Mouse (Mus musculus): ENCODE measurements at regions not wholly inside any gene's neighbourhood (a gene's known extent, or its start where the extent isn't known, plus 50 kb on each side); places are given as distances from the start of the nearest gene placed in this dataset.

DNA sequence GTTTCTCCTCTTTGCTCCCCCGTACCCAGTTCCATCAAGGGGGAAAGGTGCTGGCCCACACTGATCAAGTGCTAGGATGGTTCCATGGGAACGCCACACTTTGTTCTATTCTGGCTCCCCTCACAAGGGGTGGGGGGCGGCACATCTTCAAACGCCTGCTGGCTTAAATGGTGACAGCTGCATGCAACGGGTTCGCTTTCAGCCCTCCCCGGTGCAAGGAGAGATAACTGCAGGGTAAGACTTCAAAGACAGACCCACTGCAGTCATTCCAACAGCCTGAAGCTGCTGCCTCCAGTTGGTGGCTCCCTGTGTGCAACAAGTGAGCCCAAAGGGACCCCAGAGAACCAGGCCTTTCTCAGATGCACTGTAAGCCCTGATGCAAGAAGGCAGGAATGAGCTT, 173.9 kb upstream of the Lef1 start:
- H3K36me3 ChIP-seq (ENCODE audit: control insufficient read depth, insufficient read depth), result no peaks in the 10 kb centered on the region
- H3ac ChIP-seq (ENCODE audit: control insufficient read depth, insufficient read length, low read depth), result no peak overlapping the region
- no peak for TF ChIP-seq CTCF (IDR thresholded peaks at IDR 0.05; ENCODE audit: control insufficient read depth, insufficient read depth, insufficient read length)
- TF ChIP-seq MYOD1 (IDR thresholded peaks at IDR 0.05; ENCODE audit: control insufficient read depth, insufficient read length, low read depth), result no peak
- TF ChIP-seq FOSL1 (IDR thresholded peaks at IDR 0.05; ENCODE audit: insufficient read depth, low read length, poor library complexity, severe bottlenecking), result no peak
- no peak for TF ChIP-seq MYOG (IDR thresholded peaks at IDR 0.05; ENCODE audit: control insufficient read depth, extremely low read depth, insufficient read length)
- TF ChIP-seq CEBPB (IDR thresholded peaks at IDR 0.05; ENCODE audit: low read depth), result no peak
- no peak for TF ChIP-seq MAX (IDR thresholded peaks at IDR 0.05)
- TF ChIP-seq USF1 (IDR thresholded peaks at IDR 0.05; ENCODE audit: low read depth), result no peak
- H3K4me3 ChIP-seq (ENCODE audit: insufficient read depth, poor library complexity, severe bottlenecking), result no peak overlapping the region
- H3K79me3 ChIP-seq (ENCODE audit: low read depth), result no peaks in the 10 kb centered on the region
- no peaks in the 10 kb centered on the region for H3K27me3 ChIP-seq (ENCODE audit: control insufficient read depth, insufficient read depth, insufficient read length)
- H3K79me2 ChIP-seq (ENCODE audit: control insufficient read depth, insufficient read depth), result no peaks in the 10 kb centered on the region

DNA sequence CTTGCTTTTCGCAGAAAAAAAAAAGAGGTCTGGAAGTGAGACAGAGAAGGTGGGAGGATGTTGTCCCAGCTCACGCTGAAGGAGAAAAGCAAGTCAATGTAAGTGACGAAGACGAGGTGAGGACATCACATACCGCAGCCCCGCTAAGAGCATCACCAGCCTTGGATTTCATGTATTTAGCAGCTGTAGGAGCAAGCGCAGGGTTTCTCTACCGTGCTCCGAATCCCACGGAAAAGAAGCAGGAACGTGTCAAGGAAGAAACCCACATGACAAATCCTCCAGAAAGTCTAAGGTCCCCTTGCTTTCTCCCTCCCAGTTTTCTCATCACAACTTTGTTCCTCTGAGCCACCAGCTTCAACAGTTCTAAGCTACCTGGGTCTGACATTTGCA, 174.3 kb upstream of the Lef1 start:
- no peak for TF ChIP-seq USF1 (IDR thresholded peaks at IDR 0.05; ENCODE audit: low read depth)
- H3K79me3 ChIP-seq (ENCODE audit: low read depth), result no peaks in the 10 kb centered on the region
- H3K79me2 ChIP-seq (ENCODE audit: control insufficient read depth, insufficient read depth), result no peaks in the 10 kb centered on the region
- no peak overlapping the region for H3K4me3 ChIP-seq (ENCODE audit: insufficient read depth, poor library complexity, severe bottlenecking)
- H3K27me3 ChIP-seq (ENCODE audit: control insufficient read depth, insufficient read depth, insufficient read length), result no peaks in the 10 kb centered on the region
- no peak overlapping the region for H3ac ChIP-seq (ENCODE audit: control insufficient read depth, insufficient read length, low read depth)
- H3K36me3 ChIP-seq (ENCODE audit: control insufficient read depth, insufficient read depth), result no peaks in the 10 kb centered on the region

DNA sequence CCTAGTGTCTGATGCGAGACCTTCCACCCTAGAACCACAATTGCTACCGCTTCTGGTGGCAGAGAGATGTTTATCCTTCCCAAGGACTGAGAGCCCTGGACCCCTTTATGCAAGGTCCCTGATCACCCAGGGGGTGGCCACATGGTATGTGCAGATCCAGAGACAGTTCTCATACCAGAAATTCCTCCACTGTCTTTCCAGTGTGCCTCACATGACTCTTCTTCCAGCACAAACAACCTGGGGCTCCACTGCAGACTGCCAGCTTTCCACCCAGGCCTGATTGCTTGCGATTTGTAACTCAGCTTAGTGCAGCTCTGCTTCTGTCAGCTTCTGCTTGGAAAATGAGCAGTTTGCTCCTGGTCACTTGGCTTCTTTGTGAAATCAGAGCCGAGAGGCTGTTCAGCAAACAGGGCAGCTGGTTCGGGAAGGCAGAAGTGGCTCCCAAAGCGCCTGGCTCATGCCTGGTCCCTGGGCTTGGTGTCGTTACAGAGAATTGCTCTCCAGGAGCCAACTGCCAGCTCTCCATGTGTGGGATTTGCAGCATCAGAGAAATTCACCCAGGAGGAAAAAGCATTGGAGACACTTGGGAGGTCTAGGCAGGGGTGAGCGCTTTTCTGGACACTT, 174.9 kb upstream of the Lef1 start:
- H3K36me3 ChIP-seq (ENCODE audit: control insufficient read depth, insufficient read depth), result no peaks in the 10 kb centered on the region
- H3K79me3 ChIP-seq (ENCODE audit: low read depth), result no peaks in the 10 kb centered on the region
- H3K27me3 ChIP-seq (ENCODE audit: control insufficient read depth, insufficient read depth, insufficient read length), result no peaks in the 10 kb centered on the region
- H3K79me2 ChIP-seq (ENCODE audit: control insufficient read depth, insufficient read depth), result no peaks in the 10 kb centered on the region
- no peak overlapping the region for H3ac ChIP-seq (ENCODE audit: control insufficient read depth, insufficient read length, low read depth)
- no peak overlapping the region for H3K4me3 ChIP-seq (ENCODE audit: insufficient read depth, poor library complexity, severe bottlenecking)
- TF ChIP-seq MYOD1 (IDR thresholded peaks at IDR 0.05; ENCODE audit: control insufficient read depth, insufficient read length, low read depth), result no peak
- TF ChIP-seq FOSL1 (IDR thresholded peaks at IDR 0.05; ENCODE audit: insufficient read depth, low read length, poor library complexity, severe bottlenecking), result no peak

DNA sequence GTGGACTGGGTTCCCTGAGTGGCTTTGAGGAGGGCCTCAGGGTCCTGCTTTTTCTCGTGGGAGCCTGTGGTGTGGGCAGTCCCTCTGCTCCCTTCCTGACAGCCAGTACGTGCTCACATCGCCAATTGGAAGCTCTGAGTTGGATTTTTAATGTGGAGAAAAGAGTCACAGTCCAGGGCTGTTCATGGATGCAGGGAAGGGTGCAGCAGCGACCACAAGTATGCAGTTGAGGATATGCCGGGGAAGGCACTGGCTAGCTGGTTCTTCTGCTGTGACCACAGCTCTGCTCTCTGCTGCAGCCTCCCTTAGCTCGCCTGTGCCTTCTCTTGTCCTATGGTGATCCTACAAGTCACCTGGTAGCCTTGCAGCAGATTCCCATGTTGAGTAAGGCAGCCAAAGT, 177.5 kb upstream of the Lef1 start:
- Histone ChIP-seq H3K79me2 (ENCODE audit: control insufficient read depth, insufficient read depth) (no peaks in the 10 kb centered on the region), H3K4me3 (ENCODE audit: insufficient read depth, poor library complexity, severe bottlenecking) (no peak overlapping the region), H3ac (ENCODE audit: control insufficient read depth, insufficient read length, low read depth) (no peak overlapping the region), H3K36me3 (ENCODE audit: control insufficient read depth, insufficient read depth) (no peaks in the 10 kb centered on the region), H3K79me3 (ENCODE audit: low read depth) (no peaks in the 10 kb centered on the region), H3K27me3 (ENCODE audit: control insufficient read depth, insufficient read depth, insufficient read length) (no peaks in the 10 kb centered on the region)
- TF ChIP-seq MYOG (IDR thresholded peaks at IDR 0.05; ENCODE audit: control insufficient read depth, extremely low read depth, insufficient read length) (no peak), MYOD1 (IDR thresholded peaks at IDR 0.05; ENCODE audit: control insufficient read depth, insufficient read length, low read depth) (no peak), FOSL1 (IDR thresholded peaks at IDR 0.05; ENCODE audit: insufficient read depth, low read length, poor library complexity, severe bottlenecking) (no peak), CTCF (IDR thresholded peaks at IDR 0.05; ENCODE audit: control insufficient read depth, insufficient read depth, insufficient read length) (no peak), MAX (IDR thresholded peaks at IDR 0.05) (no peak)

DNA sequence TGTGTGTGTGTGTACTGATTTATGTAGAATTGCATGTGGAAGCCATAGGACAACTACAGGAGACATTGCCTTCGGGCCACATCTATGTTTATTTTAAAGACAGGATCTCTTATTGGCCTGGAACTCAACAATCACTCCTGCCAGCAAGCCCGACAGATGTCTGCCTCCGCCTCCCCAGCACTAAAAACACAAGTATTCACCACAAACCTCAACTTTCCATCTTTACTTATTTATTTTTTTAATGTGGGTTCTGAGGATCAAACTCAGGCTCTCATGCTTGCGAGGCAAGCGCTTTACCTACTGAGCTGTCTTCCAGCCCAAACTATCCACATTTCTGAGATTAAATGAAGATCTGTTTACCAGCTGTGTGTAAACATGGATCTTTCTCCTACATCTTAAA, 178.0 kb upstream of the Lef1 start:
- H3K4me3 ChIP-seq (ENCODE audit: insufficient read depth, poor library complexity, severe bottlenecking), result no peak overlapping the region
- H3K36me3 ChIP-seq (ENCODE audit: control insufficient read depth, insufficient read depth), result no peaks in the 10 kb centered on the region
- no peak overlapping the region for H3ac ChIP-seq (ENCODE audit: control insufficient read depth, insufficient read length, low read depth)
- no peak for TF ChIP-seq CTCF (IDR thresholded peaks at IDR 0.05; ENCODE audit: control insufficient read depth, insufficient read depth, insufficient read length)
- TF ChIP-seq USF1 (IDR thresholded peaks at IDR 0.05; ENCODE audit: low read depth), result no peak
- no peak for TF ChIP-seq MYOG (IDR thresholded peaks at IDR 0.05; ENCODE audit: control insufficient read depth, extremely low read depth, insufficient read length)
- no peak for TF ChIP-seq MYOD1 (IDR thresholded peaks at IDR 0.05; ENCODE audit: control insufficient read depth, insufficient read length, low read depth)
- TF ChIP-seq FOSL1 (IDR thresholded peaks at IDR 0.05; ENCODE audit: insufficient read depth, low read length, poor library complexity, severe bottlenecking), result no peak
- no peak for TF ChIP-seq CEBPB (IDR thresholded peaks at IDR 0.05; ENCODE audit: low read depth)
- no peak for TF ChIP-seq MAX (IDR thresholded peaks at IDR 0.05)
- H3K79me3 ChIP-seq (ENCODE audit: low read depth), result no peaks in the 10 kb centered on the region
- H3K27me3 ChIP-seq (ENCODE audit: control insufficient read depth, insufficient read depth, insufficient read length), result no peaks in the 10 kb centered on the region
- H3K79me2 ChIP-seq (ENCODE audit: control insufficient read depth, insufficient read depth), result no peaks in the 10 kb centered on the region

DNA sequence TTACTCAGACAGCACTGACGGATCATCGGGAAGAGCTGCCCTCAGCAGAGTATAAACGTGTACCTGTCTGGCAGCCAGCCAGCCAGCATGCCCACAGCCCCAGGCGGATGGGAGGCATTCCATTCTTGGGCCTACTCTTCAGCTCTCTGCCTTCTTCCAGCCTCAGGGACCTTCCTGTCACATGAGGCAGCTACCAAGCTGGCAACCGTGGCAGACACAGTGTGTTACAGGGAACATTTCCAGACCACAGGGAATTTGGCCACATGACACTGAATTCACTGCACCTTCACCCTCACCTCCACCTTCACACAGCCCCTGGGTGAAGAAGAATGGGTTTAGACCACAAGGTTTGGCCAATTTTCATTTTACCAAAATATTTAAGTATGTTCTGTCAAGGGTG, 185.3 kb upstream of the Lef1 start:
- H3K79me3 ChIP-seq (ENCODE audit: low read depth), result no peaks in the 10 kb centered on the region
- TF ChIP-seq CEBPB (IDR thresholded peaks at IDR 0.05; ENCODE audit: low read depth), result no peak
- TF ChIP-seq USF1 (IDR thresholded peaks at IDR 0.05; ENCODE audit: low read depth), result no peak
- H3K27me3 ChIP-seq (ENCODE audit: control insufficient read depth, insufficient read depth, insufficient read length), result no peaks in the 10 kb centered on the region
- no peak overlapping the region for H3ac ChIP-seq (ENCODE audit: control insufficient read depth, insufficient read length, low read depth)
- no peak overlapping the region for H3K4me3 ChIP-seq (ENCODE audit: insufficient read depth, poor library complexity, severe bottlenecking)
- H3K79me2 ChIP-seq (ENCODE audit: control insufficient read depth, insufficient read depth), result no peaks in the 10 kb centered on the region
- H3K36me3 ChIP-seq (ENCODE audit: control insufficient read depth, insufficient read depth), result no peaks in the 10 kb centered on the region
